Mouse (Mus musculus): ENCODE results near the gene March6. TPM values are rescaled to one million over a fixed set of nuclear protein-coding genes. Genes with fewer than 3 reads are reported as not detected.

The March6 gene
- total RNA-seq, 2 experiments from 2014 or later, result 135 to 145 TPM

- DNase-seq (ENCODE audit: low spot score), result no peak
Observed at GRCm38 (mm10) chr15:31454861-31455295, 76.0 kb downstream of the March6 start.

DNA sequence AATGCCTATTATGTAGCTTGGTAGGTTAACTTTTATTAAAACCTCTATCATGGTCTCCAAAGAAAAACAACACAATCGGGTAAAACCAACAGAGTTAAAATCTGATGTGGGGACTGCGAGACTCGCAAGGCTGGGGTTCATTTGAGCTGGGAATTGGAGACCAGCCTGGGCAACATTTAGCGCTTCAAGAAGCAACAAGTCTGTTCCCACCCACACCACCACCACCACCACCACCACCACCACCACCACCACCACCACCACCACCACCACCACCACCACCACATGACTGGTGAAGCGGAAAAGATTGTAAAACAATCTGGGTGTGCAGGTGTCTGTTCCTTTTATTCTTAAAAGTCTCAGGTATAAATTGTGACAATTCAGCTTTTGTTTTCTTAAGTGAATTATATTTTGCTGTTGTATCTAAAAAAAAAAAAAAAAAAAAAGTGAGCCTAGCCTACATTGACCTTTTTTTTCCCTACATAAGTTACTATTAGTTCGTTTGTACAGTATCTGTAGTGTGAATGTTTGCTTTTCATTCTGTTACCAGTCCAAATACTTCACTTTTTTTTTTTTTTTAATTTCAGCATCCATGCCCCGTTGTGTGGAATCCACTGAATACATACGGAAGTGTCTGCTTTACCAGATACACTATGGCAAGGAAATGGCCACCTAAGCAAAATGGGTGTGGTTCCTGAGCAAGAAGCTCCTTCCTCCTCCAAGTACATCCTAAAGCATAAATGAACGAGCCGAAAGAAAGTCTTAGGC is 76.6 kb downstream of the March6 start:
- no peak for DNase-seq (ENCODE audit: low spot score)

DNA sequence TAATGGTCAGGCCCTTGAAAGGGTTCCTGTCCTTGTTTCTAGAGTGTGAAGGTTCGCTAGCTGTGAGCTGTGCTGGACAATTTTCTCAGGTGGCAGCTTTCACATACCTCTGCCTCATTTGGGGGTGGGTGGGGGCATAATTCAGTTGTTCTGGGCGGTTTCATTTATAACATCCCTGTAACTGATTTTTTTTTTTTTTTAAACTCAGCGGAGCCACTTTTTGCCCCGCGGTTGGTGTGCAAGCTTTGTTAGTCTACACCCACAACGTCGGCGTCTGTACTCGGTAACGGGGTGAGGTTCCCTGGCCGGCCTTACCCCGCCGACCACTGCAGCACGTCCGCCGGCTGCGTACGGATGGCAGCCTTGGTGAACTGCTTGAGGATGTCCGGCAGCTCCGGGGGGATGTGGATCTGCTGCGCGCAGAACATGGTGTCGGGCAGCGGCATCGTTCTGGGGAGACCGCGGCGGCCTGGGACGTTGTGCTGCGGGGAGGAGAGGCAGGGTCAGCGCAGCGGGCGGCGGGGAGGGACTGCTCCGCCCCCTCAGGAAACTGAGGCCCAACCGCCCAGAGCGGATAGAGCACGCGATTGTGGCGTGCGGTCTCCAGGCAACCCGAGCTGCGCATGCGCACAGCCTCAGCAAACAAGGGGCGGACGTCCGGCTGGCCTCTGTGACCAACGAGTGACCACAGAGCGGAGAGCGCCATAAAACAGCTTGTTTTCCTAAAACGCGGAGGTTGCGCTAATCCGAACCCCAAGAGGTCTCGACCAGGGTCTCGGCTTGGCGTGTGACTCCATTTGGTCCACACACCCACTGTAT is 77.5 kb downstream of the March6 start, which contains the start of gene Ropn1l:
Ropn1l (minus strand) TSS at position 640 of the 819 bp plus-strand sequence.
- peak; percentile 93 for DNase-seq (ENCODE audit: low spot score)

DNA sequence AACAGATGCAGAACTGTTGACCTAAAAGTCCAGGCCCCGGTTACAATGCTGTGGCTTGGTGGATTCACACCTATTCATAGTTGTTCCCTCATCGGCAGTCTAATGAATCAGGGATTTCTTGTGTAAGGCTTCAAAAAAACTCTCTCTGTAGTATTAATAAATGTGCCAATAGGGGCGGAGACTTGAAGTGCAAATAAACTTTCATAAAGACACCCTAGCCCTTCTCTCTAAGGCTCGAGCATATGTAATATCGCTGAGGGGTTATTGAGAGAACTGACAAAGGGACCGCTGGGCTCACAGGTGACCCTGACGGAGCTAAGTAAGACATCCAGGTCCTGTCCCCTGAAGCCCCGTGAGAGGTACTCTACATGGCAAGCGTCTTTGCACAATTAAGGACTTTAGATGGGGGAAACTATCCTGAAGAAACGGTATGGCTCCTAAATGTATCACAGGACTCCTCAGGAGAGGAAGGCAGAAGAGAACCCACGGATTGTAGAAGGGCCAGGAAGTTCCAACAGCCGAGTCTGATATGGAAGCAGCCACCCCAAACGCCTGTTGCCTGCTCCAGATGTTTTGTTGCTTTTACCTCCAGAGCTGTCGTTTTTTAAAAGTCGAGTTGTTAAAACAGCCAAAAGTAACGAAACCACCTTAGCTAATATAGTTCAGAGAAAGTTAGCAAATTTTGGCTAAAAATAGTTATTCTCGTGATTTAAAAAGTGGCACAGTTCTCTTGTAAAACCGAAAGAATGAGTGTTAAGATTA is 78.3 kb downstream of the March6 start:
- no peak for DNase-seq (ENCODE audit: low spot score)

DNA sequence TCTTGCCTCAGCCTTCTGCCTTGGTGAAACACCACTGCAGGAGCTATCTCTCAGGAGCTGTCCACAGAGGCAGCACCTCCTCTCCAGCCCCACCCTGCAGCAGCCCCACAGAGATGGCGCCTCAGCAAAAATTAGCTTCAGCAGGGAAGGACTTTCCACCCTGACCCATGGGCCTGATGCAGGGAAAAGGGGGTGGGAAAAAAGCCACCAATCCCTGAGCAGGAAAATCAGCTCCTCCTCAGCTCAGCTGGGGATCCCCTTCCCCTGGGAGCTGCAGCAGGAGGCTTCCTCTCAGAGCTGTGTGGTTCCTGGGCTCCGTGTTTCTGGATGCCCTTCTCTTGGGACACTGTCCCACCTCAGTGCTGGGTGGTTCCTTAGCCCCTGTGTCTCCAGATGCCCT is 81.1 kb downstream of the March6 start:
- no peak for DNase-seq (ENCODE audit: low spot score)

DNA sequence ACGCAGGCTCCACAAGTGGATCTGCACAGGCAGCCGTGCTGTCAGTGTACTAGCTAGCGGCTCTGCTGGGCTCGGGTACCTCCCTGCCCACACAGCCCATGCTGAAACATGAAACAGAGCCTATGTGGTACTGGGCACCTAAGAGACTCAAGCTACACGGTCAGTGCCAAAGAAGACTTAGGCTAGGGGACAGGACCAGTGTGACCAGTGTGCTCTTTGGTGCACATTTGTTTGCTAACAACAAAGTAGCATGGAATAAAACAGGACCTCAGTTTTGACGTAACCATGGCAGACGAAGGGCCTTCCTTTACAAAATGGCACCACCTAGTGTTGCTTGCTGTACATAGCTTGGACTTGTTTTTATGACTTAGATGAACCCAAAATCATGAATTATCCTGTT is 83.7 kb downstream of the March6 start:
- DNase-seq (ENCODE audit: low spot score), result peak; percentile 53

GRCm38 (mm10) chr15:31442698-31443097 is 88.2 kb downstream of the March6 start:
- DNase-seq (ENCODE audit: low spot score), result no peak

DNA sequence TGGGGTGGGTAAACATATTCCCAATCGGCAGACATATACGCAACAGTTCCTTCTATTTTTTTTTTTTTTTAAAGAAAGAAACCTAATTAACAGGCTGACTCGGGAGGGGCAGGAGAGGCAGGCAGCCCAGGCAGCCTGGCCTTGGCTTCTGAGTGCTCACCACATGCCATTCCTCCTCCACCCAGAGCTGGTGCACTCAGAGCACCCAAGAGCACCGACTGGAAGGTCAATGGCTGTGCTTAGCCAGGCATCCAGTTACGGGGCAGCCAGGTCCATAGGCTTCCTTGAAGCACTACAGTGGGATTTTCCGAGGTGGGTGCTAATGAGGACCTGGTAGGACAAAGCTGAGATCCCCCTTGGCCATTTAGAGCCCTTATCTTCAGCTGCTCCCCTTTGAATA is 88.9 kb downstream of the March6 start:
- no peak for DNase-seq (ENCODE audit: low spot score)

DNA sequence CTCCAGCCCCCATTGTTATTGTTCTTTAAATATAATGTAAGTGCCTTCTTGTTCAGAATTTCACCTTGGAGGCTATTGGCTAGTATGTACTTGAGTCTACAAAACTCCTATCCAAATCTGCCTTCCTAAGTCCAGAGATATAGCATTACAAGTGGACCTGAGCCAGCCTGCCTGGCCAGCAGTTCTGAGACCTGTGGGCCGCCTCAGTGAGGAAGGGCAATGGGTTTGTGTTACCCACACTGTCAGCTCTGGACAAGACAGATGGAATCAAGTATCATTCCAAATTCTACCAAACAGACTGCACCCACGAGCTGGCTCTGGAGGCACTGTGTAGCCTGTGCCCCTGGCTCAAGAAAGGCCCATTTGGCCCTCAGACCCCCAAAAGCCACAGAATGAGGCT is 94.0 kb downstream of the March6 start:
- peak; percentile 57 for DNase-seq (ENCODE audit: low spot score)

GRCm38 (mm10) chr15:31436083-31436482 is 94.8 kb downstream of the March6 start:
- no peak for DNase-seq (ENCODE audit: low spot score)

DNA sequence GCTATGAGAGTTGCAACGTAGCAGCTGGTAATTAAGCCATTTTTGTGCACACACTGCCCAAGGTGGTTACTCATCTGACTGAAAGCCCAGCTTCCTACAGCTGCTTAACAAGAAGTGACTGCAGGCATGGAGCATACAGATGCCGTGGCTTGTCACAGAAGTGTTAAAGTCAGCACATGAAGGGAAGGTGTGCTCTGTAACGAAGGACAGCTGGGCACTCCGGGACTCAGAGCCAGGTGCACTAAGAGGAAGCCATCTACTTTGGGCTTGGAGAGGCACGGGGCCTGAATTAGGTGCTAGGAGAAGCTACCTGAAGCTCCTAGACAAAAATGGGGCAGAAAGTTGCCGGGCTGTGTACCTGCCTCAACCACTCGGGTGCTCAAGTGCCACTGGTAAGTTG is 97.1 kb downstream of the March6 start:
- DNase-seq (ENCODE audit: low spot score), result no peak

GRCm38 (mm10) chr15:31431847-31432246 is 99.0 kb downstream of the March6 start:
- DNase-seq (ENCODE audit: low spot score), result no peak

- no peak for DNase-seq (ENCODE audit: low spot score)
Observed at GRCm38 (mm10) chr15:31430014-31430413, 100.8 kb downstream of the March6 start.

DNA sequence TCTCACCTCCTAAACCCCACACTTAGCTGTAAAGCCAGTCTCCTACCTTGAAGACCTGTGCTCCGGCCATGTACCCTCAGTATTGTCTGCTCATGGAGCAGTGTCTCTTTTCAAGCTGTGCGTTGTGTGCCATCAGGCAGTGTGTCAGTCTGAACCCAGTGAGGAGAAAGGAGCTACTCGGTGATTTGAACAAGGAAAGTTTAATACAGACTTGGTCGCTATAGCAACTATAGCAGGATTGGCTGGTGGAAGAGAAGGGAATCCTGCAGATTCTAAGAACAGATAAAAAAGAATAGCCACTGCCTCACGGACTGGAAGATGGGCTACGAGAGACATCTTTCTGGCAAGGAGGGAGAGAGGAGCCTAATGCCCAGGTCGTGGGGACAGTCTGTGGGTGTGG is 101.4 kb downstream of the March6 start:
- DNase-seq (ENCODE audit: low spot score), result no peak

- no peak for DNase-seq (ENCODE audit: low spot score)
Observed at GRCm38 (mm10) chr15:31428571-31428970, 102.3 kb downstream of the March6 start.

DNA sequence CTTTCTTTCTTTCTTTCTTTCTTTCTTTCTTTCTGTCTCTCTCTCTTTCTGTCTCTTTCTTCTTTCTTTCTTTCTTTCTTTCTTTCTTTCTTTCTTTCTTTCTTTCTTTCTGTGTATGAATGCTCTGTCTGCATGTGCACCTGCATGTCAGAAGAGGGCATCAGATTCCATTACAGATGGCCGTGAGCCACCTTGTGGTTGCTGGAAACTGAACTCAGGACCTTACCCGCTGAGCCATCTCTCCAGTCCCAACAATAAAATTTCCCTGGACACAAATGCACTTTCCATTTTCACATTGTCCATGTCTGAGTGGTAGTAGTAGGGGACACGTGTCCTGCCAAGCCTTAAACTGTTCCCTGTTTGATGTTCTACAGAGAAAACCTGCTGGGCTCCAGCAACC is 103.5 kb downstream of the March6 start:
- no peak for DNase-seq (ENCODE audit: low spot score)

GRCm38 (mm10) chr15:31426066-31426706 is 104.7 kb downstream of the March6 start:
- DNase-seq (ENCODE audit: low spot score), result no peak

- DNase-seq (ENCODE audit: low spot score), result no peak
Observed at GRCm38 (mm10) chr15:31422649-31423369, 108.0 kb downstream of the March6 start.

GRCm38 (mm10) chr15:31419037-31419436 is 111.8 kb downstream of the March6 start:
- no peak for DNase-seq (ENCODE audit: low spot score)

- DNase-seq (ENCODE audit: low spot score), result no peak
Observed at GRCm38 (mm10) chr15:31418686-31419024, 112.2 kb downstream of the March6 start.
